Mouse (Mus musculus) forebrain, embryonic 13.5 days (tissue): Measurements from ENCODE around the gene Evc2. TPM values are rescaled to one million over a fixed set of nuclear protein-coding genes. Genes with fewer than 3 reads are reported as not detected.

Experiments
- ATAC-seq: fragments of 200-750 bp; cut with Nextera tagmentation; 2 replicates; pipeline ENCODE4 v1.8.0; 2017
- H3K27ac ChIP-seq: fragments of 300-500 bp; sonication (generic); 2 replicates; pipeline ENCODE4 v1.5.1; 2015; ENCODE audit warnings: inconsistent platforms, mild to moderate bottlenecking, moderate library complexity
- H3K27me3 ChIP-seq: fragments of 300-500 bp; sonication (generic); 2 replicates; pipeline ENCODE4 v1.6.1; 2015; ENCODE audit warnings: mild to moderate bottlenecking, inconsistent platforms
- H3K36me3 ChIP-seq: fragments of 300-500 bp; sonication (generic); 2 replicates; pipeline ENCODE4 v1.6.1; 2015; ENCODE audit warnings: mild to moderate bottlenecking, inconsistent platforms; ENCODE audit not compliant: poor library complexity, severe bottlenecking
- H3K4me1 ChIP-seq: fragments of 300-500 bp; sonication (generic); 2 replicates; pipeline ENCODE4 v1.6.1; 2015; ENCODE audit warnings: inconsistent platforms
- H3K4me2 ChIP-seq: fragments of 300-500 bp; sonication (generic); 2 replicates; pipeline ENCODE4 v1.6.1; 2015; ENCODE audit warnings: inconsistent platforms, mild to moderate bottlenecking, moderate library complexity
- H3K4me3 ChIP-seq: fragments of 300-500 bp; sonication (generic); 2 replicates; pipeline ENCODE4 v1.5.1; 2015; ENCODE audit warnings: mild to moderate bottlenecking, inconsistent platforms
- H3K9ac ChIP-seq: fragments of 300-500 bp; sonication (generic); 2 replicates; pipeline ENCODE4 v1.6.1; 2015; ENCODE audit warnings: mild to moderate bottlenecking, inconsistent platforms
- H3K9me3 ChIP-seq: fragments of 300-500 bp; sonication (generic); replicated peaks from 2 replicates; pipeline ENCODE4 v1.6.1; 2016; ENCODE audit warnings: inconsistent platforms
- WGBS: fragments of 180-500 bp; shearing (Covaris S2); methylation state at CpG from one replicate; pipeline ENCODE4 v1.1.7; 2015; 5-methylcytosine and 5-hydroxymethylcytosine counted together
- polyA plus RNA-seq: library from polyadenylated mRNA; unstranded; fragments of >200 nt; fragmentation: Nextera tagmentation; extraction: Ambion mirVana; gene quantifications from 2 replicates; pipeline ENCODE4 v1.2.1, GENCODE M21; 2015

Evc2 gene
- polyA plus RNA-seq, 1 experiment from 2014 or later = 7.5 TPM

DNA sequence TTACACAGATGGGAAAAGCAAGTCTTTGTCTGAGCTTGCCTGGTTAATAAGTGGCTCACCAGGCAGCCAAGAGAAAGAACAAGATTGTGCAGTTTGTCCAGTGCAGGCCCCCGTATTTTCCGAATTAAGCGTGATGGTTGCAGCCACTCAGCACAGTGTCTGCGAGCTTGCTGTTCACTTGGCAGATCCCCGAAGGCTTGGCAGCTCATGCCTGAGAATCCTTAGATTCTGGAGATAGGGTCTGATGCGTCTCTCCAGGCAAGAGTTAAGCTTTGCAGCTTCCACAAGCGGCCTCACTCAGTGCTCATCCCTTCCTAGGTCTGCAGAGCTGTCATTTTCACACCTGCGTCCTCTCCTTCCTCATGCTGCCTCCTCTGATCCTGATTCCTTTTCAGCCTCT, 30.5 kb downstream of the Evc2 start:
- ATAC-seq = no peak; the same call in 1 of the 2 replicates
- H3K27me3 ChIP-seq = no peaks in the 10 kb centered on the region
- 0 out of 2 replicates have a peak, but pooled peaks cover 4% of the 10 kb centered on the region for H3K4me1 ChIP-seq
- WGBS = 91% methylated on average over 8 of the region's 8 CpGs
- no peak overlapping the region for H3K4me2 ChIP-seq
- no peak overlapping the region for H3K27ac ChIP-seq
- no peak overlapping the region for H3K9ac ChIP-seq
- H3K36me3 ChIP-seq = peaks cover 29% of the 10 kb centered on the region; the same call in 1 of the 2 replicates
- H3K9me3 ChIP-seq = no peaks in the 10 kb centered on the region
- no peak overlapping the region for H3K4me3 ChIP-seq

DNA sequence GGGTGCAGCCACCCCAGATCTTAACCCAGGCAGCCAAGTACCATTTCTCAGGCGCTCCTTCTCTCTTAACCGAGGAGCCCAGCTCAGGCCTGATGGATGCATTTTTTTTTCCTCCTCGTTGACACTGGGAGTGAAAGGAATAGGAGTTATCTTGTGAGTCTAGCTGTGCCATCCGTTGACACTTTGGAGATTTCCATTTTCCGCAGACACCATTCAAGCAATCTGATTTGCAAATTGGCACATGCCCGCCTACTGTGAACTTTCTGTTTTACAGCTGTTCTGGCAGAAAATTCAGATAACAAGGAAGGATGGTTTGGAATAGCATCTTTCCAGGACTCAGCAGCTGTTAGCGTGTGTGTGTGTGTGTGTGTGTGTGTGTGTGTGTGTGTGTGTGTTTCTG, 39.1 kb downstream of the Evc2 start:
- peak overlapping the region; percentile 28; the same call in 1 of the 2 replicates for H3K27ac ChIP-seq
- H3K4me2 ChIP-seq = no peak overlapping the region
- peak; percentile 13; the same call in 1 of the 2 replicates for ATAC-seq
- peaks cover 39% of the 10 kb centered on the region; the same call in 1 of the 2 replicates for H3K36me3 ChIP-seq
- H3K9me3 ChIP-seq = no peaks in the 10 kb centered on the region
- WGBS = 79% methylated on average over 7 of the region's 7 CpGs
- H3K4me1 ChIP-seq = no peaks in the 10 kb centered on the region
- no peaks in the 10 kb centered on the region for H3K27me3 ChIP-seq
- H3K4me3 ChIP-seq = no peak overlapping the region
- H3K9ac ChIP-seq = no peak overlapping the region

DNA sequence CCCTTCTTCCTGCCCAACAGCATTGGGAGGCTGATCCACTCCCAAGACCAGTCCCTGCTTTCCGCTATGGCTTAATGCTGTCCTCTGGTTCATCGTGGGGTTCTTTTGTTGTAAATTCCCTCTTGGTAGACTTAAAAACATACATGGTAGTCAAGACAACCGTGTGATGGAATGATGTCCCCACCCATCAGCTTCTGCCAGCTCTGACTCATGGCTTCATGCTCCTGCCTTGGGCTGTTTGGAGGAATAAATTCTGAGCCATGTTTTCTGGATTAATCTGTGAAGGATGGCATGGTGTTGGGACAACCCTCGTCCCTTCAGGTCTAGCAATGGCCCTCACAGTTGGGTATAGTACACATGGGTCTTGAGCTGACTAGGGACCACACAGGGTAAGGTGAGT, 42.3 kb downstream of the Evc2 start:
- WGBS = 84% methylated on average over 4 of the region's 4 CpGs

DNA sequence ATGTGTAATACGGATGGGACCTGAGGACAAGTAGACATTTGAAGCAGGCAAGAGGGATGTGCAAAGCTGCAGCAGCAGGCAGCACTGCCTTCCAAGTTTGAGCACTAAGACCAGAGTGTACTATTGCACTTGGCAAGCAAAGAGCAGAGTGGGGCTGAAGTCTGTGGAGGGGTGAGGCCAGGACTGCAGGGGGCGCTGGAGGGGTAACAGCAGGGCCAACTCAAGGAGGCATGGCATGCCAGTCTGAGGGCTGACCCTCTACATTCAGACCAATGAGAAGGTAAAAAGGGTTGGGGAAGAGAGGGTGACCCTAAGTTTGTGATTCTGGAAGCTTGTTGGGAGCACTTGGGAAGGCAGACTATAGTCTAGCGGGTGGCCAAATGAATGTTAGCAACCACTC, 45.3 kb downstream of the Evc2 start:
- H3K4me2 ChIP-seq = no peak overlapping the region
- H3K9ac ChIP-seq = no peak overlapping the region
- H3K9me3 ChIP-seq = no peaks in the 10 kb centered on the region
- H3K27ac ChIP-seq = no peak overlapping the region
- H3K27me3 ChIP-seq = no peaks in the 10 kb centered on the region
- no peaks in the 10 kb centered on the region for H3K4me1 ChIP-seq
- H3K4me3 ChIP-seq = no peak overlapping the region
- 84% methylated on average over 3 of the region's 3 CpGs for WGBS
- no peak for ATAC-seq
- H3K36me3 ChIP-seq = peaks cover 64% of the 10 kb centered on the region

More for the DNA sequence above, 42.3 kb downstream of the Evc2 start:
- Histone ChIP-seq H3K9ac (no peak overlapping the region), H3K4me1 (no peaks in the 10 kb centered on the region), H3K27ac (peak overlapping the region; percentile 19; the same call in 1 of the 2 replicates), H3K27me3 (no peaks in the 10 kb centered on the region), H3K36me3 (peaks cover 47% of the 10 kb centered on the region; the same call in 1 of the 2 replicates), H3K4me2 (no peak overlapping the region), H3K9me3 (no peaks in the 10 kb centered on the region), H3K4me3 (no peak overlapping the region)
- no peak for ATAC-seq

DNA sequence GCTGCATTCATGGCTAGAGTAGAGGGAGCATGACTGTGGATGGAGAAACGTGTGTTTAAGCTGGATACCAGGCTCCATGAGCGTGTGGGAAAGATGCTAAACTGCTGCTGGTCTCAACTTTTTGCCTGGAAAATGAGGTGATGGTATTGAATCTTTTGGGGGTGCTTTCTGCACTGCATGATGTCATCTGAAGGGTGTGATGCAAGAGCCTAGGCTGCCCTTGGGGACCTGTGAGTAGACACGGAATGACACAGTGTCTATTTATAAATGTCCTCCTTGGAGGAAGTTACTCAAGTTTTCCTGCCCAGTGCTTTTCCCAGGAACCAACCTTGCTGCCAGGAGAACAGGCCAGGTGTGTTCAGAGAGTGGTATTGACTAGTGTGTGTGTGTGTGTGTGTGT, 50.3 kb downstream of the Evc2 start:
- Histone ChIP-seq H3K4me3 (no peak overlapping the region), H3K9ac (no peak overlapping the region), H3K27me3 (no peaks in the 10 kb centered on the region), H3K9me3 (no peaks in the 10 kb centered on the region), H3K4me2 (no peak overlapping the region), H3K4me1 (no peaks in the 10 kb centered on the region), H3K36me3 (peaks cover 32% of the 10 kb centered on the region), H3K27ac (no peak overlapping the region)
- ATAC-seq = no peak
- 88% methylated on average over 3 of the region's 3 CpGs for WGBS

DNA sequence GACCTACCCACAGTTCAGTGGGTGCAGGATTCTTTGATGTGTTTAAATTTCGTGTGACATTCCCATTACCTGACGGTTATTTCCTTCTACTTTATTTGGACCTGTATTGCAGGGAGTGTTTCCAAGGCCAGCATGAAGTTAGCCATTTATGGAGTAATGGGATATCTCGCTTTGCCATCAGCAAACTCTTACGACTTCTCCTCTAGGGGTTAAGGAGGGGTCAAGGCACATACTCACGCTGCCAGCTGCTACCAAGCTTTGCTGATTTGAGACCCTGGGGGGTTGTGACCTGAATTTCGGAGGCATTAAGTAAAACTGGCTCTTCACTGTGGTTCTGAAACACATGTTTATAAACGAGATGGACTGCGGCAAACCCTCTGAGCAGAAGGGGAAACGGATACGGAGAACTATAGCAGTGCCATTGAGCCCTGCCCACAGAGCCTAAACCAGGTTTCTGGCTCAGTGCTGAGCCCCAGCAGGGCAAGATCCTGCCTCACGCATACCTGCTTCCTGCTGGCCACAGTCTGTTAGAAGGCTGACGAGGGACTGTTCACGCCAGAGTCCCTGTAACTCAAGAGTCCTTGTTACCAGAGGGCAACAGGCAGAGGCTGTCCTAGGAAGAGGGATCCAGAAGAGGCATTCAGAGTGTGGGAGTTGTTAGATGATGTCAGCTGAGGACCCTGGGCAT, 51.7 kb downstream of the Evc2 start:
- H3K4me2 ChIP-seq = no peak overlapping the region

DNA sequence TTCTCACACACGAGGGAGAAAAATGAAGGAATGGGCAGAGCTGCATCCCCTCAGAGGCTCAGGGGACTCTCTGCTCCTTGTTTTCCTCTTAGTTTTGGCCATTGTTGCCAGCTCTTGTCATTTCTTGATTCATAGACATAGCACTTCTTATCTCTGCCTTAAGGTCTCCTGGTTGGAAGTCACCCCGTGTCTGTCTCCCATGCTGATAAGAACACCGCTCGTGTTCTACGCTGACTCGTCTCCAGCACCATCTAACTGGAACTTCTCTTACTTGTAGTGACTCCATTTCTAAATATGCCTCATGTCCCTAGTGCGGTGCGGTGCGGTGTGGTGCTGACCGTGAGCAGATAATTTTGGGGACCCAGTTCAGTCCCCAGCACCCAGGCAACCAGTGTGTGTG, 52.6 kb downstream of the Evc2 start:
- Histone ChIP-seq H3K27ac (no peak overlapping the region), H3K4me2 (no peak overlapping the region), H3K9ac (no peak overlapping the region), H3K4me1 (peaks cover 12% of the 10 kb centered on the region), H3K27me3 (no peaks in the 10 kb centered on the region), H3K4me3 (no peak overlapping the region), H3K36me3 (peaks cover 23% of the 10 kb centered on the region), H3K9me3 (no peaks in the 10 kb centered on the region)
- no peak for ATAC-seq
- WGBS = 93% methylated on average over 10 of the region's 10 CpGs

More for the DNA sequence above, 51.7 kb downstream of the Evc2 start:
- Histone ChIP-seq H3K9ac (no peak overlapping the region), H3K27me3 (no peaks in the 10 kb centered on the region), H3K4me1 (peaks cover 3% of the 10 kb centered on the region), H3K27ac (no peak overlapping the region), H3K4me3 (no peak overlapping the region), H3K9me3 (no peaks in the 10 kb centered on the region), H3K36me3 (peaks cover 23% of the 10 kb centered on the region)
- no peak for ATAC-seq
- 84% methylated on average over 13 of the region's 13 CpGs for WGBS

DNA sequence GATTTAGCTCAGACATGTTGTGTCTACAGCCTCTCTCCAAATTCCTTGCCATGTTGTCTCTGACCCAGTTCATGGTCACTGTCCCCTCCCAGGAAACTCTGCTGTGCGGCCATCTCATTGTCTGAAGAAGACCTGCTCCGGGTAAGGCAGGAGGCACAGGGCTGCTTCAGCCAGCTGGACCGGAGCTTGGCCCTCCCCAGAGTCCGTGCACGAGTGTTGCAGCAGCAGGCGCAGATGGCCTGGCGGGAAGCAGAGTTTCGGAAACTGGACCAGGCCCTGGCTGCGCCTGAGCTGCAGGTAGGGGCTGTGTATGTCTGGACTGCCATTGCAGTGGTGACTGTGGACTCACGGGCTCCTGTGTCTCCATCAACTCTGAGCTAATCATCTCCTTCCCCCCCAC, 53.6 kb downstream of the Evc2 start:
- Histone ChIP-seq H3K9me3 (no peaks in the 10 kb centered on the region), H3K27me3 (no peaks in the 10 kb centered on the region), H3K27ac (no peak overlapping the region), H3K36me3 (peaks cover 18% of the 10 kb centered on the region), H3K9ac (no peak overlapping the region), H3K4me1 (peaks cover 15% of the 10 kb centered on the region), H3K4me2 (no peak overlapping the region), H3K4me3 (no peak overlapping the region)
- WGBS = 91% methylated on average over 10 of the region's 10 CpGs
- no peak for ATAC-seq

DNA sequence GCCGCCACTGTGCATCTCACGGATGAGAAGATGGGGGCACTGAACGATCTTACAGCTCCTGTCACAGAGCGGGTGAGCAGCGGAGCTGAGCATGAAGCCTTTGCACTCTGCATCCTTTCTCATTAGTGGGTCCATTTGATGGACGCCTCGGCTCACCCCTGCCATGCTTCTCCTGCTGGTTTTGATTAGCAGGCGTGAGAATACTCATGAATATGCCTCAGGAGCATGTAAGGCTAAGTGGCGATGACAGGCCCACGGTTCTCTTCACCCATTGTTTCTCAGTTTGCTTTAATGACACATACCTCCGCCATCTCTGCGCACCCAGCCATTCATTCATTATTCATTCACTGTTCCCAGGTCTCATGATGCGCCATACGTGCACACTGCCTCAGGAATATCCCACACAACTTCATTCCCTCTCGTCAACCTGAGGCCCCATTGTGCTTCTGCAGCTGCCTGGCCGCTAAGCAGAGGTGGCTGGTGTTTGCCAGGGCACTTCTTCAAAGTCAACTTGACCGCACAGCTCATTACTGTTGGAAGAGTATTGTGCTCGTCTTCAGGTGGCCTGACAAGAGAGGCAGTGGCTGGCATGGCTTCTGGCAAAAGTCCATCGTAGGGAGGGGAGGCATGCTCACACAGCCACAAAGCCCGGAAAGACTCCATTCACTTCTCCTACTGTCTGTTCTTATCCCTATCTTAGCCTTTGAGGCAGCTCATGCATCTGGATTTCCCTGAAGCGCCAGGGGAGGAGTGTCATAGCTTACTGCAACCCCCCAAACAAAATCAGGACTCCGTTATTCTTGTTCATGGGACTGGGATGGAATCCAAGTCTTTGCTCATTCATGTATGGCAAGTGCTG, 57.1 kb downstream of the Evc2 start:
- Histone ChIP-seq H3K27me3 (no peaks in the 10 kb centered on the region), H3K36me3 (peaks cover 3% of the 10 kb centered on the region; the same call in 1 of the 2 replicates), H3K4me1 (peaks cover 15% of the 10 kb centered on the region), H3K9me3 (no peaks in the 10 kb centered on the region), H3K9ac (no peak overlapping the region), H3K4me2 (peak overlapping the region; percentile 8), H3K4me3 (no peak overlapping the region), H3K27ac (peak overlapping the region; percentile 57)
- ATAC-seq = peak; percentile 73
- whole genome bisulfite sequencing = 37% methylated on average over 22 of the region's 22 CpGs

DNA sequence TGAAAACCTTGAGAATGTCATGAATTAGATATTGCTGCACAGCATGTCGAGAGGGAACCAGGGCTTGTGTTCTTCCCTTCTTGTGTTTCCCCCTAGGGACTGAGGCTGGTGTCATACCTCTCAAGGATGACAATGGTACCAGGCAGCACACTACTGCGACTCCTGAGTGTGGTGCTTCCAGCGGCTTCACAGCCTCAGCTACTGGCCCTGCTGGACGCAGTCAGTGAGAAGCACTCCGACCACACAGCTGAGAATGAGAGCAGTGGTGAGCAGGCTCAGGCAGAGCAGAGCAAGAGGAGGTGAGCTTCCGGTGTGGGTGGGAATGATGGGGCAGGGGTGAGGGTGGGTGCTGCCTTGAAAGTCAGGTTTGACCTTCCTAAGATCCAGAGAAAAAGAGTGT, 80.7 kb downstream of the Evc2 start:
- no peak for ATAC-seq
- no peak overlapping the region for H3K4me2 ChIP-seq
- WGBS = 91% methylated on average over 6 of the region's 6 CpGs
- no peaks in the 10 kb centered on the region for H3K9me3 ChIP-seq
- H3K27ac ChIP-seq = no peak overlapping the region
- no peaks in the 10 kb centered on the region for H3K27me3 ChIP-seq
- H3K9ac ChIP-seq = no peak overlapping the region
- H3K36me3 ChIP-seq = 0 out of 2 replicates have a peak, but pooled peaks cover 5% of the 10 kb centered on the region
- H3K4me1 ChIP-seq = no peaks in the 10 kb centered on the region
- no peak overlapping the region for H3K4me3 ChIP-seq

DNA sequence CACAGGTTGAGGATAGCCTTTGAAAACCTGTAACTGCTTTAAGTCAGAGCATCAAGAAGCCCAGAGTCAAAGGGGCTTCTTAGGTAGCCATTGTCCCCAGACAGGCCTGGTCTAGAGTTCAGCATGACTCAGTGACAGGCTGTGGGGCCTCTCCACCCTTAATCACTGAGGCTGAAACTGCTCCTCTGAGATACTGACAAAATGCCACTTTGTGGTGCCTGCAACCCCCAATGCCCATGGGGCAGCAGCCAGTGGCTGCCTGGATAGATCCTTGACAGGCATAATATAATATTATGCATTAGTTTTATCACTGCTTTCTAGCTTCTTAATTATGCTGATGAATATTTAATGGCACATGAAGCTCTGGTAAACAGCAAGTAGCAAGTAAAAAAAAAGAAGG, 88.9 kb downstream of the Evc2 start:
- no peaks in the 10 kb centered on the region for H3K9me3 ChIP-seq
- no peak overlapping the region for H3K27ac ChIP-seq
- H3K36me3 ChIP-seq = peaks cover 9% of the 10 kb centered on the region; the same call in 1 of the 2 replicates
- no peak overlapping the region for H3K9ac ChIP-seq
- no peaks in the 10 kb centered on the region for H3K4me1 ChIP-seq
- no peaks in the 10 kb centered on the region for H3K27me3 ChIP-seq
- no peak overlapping the region for H3K4me3 ChIP-seq
- no peak for ATAC-seq
- H3K4me2 ChIP-seq = no peak overlapping the region

DNA sequence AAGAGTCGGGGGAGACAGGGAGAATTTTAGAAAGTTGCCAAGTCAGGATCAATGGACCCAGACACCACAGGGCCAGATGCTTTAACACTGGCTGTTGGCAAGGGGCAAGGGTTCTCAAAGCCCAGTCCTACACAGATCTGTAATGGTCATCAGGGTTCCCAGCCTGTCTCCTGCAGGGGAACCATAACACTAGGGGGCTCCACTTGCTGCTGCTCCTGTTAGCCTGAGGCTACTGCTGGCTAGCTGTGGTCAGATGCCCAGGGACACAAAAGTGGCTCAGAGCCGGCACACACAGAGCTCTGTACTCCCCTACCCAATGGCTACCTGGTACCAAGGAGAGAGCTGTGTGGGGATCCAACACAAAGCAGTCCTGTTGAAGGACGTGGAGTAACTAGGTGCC, 97.1 kb downstream of the Evc2 start:
- Histone ChIP-seq H3K4me1 (no peaks in the 10 kb centered on the region), H3K27me3 (no peaks in the 10 kb centered on the region), H3K27ac (no peak overlapping the region), H3K9me3 (no peaks in the 10 kb centered on the region), H3K9ac (no peak overlapping the region), H3K4me3 (no peak overlapping the region), H3K4me2 (no peak overlapping the region), H3K36me3 (no peaks in the 10 kb centered on the region)
- no peak for ATAC-seq
- WGBS = 64% methylated on average over 3 of the region's 3 CpGs
